Mouse (Mus musculus): ENCODE measurements at regions not wholly inside any gene's neighbourhood (a gene's known extent, or its start where the extent isn't known, plus 50 kb on each side); places are given as distances from the start of the nearest gene placed in this dataset.

- TF ChIP-seq CTCF (IDR thresholded peaks at IDR 0.05; ENCODE audit: control insufficient read depth, insufficient read depth, low read length) (no peak), POLR2A (IDR thresholded peaks at IDR 0.05; ENCODE audit: borderline replicate concordance, control insufficient read depth, low read depth, low read length) (no peak)
These were observed 109.2 kb downstream of the CK137956 start for GRCm38 (mm10) chr4:127861319-127862117.

All from bone marrow, adult 2 months (tissue).